Mouse (Mus musculus): ENCODE results near the gene B3gnt4.

B3gnt4 gene

GRCm38 (mm10) chr5:123510160-123510559, at the start of gene B3gnt4:
TSS of gene B3gnt4 (plus strand) at chr5:123510460.
- H3K4me3 ChIP-seq (replicated peaks; ENCODE audit: low read length), result peak within 1 kb of the TSS; percentile 84; the same call in 1 of the 2 replicates
- peaks cover 48% of the 10 kb centered on the region for H3K4me1 ChIP-seq (replicated peaks; ENCODE audit: low read depth, low read length)
- peaks cover 43% of the 10 kb centered on the region for H3K27me3 ChIP-seq (ENCODE audit: insufficient read depth, low read length)
- no peak for TF ChIP-seq POU5F1 (IDR thresholded peaks at IDR 0.05; ENCODE audit: borderline replicate concordance, low read length)
- no peak for TF ChIP-seq CTCF (conservative IDR thresholded peaks at IDR 0.05; ENCODE audit: low read length)
- no peak for TF ChIP-seq NANOG (IDR thresholded peaks at IDR 0.05; ENCODE audit: borderline replicate concordance, low read length)
- H3K9me3 ChIP-seq (ENCODE audit: low read length), result no peaks in the 10 kb centered on the region
- peaks cover 39% of the 10 kb centered on the region for H3K36me3 ChIP-seq (ENCODE audit: insufficient read depth, low read length)

GRCm38 (mm10) chr5:123461420-123461819, 48.8 kb upstream of the B3gnt4 start:
- H3K36me3 ChIP-seq (ENCODE audit: insufficient read depth, low read length), result 0 out of 2 replicates have a peak, but pooled peaks cover 2% of the 10 kb centered on the region
- 0 out of 2 replicates have a peak, but pooled peaks cover 3% of the 10 kb centered on the region for H3K27me3 ChIP-seq (ENCODE audit: insufficient read depth, low read length)
- TF ChIP-seq POU5F1 (IDR thresholded peaks at IDR 0.05; ENCODE audit: borderline replicate concordance, low read length) (no peak), CTCF (conservative IDR thresholded peaks at IDR 0.05; ENCODE audit: low read length) (no peak), NANOG (IDR thresholded peaks at IDR 0.05; ENCODE audit: borderline replicate concordance, low read length) (no peak)
- H3K9me3 ChIP-seq (ENCODE audit: low read length), result no peaks in the 10 kb centered on the region
- no peaks in the 10 kb centered on the region for H3K4me1 ChIP-seq (replicated peaks; ENCODE audit: low read depth, low read length)
- H3K4me3 ChIP-seq (replicated peaks; ENCODE audit: low read length), result no peak overlapping the region

- TF ChIP-seq NANOG (IDR thresholded peaks at IDR 0.05; ENCODE audit: borderline replicate concordance, low read length) (no peak), CTCF (conservative IDR thresholded peaks at IDR 0.05; ENCODE audit: low read length) (no peak), POU5F1 (IDR thresholded peaks at IDR 0.05; ENCODE audit: borderline replicate concordance, low read length) (no peak)
- no peaks in the 10 kb centered on the region for H3K4me1 ChIP-seq (replicated peaks; ENCODE audit: low read depth, low read length)
- 0 out of 2 replicates have a peak, but pooled peaks cover 3% of the 10 kb centered on the region for H3K27me3 ChIP-seq (ENCODE audit: insufficient read depth, low read length)
- H3K4me3 ChIP-seq (replicated peaks; ENCODE audit: low read length), result no peak overlapping the region
- no peaks in the 10 kb centered on the region for H3K36me3 ChIP-seq (ENCODE audit: insufficient read depth, low read length)
- H3K9me3 ChIP-seq (ENCODE audit: low read length), result peaks cover 5% of the 10 kb centered on the region; the same call in 1 of the 2 replicates
Measured at GRCm38 (mm10) chr5:123464638-123465037, 45.6 kb upstream of the B3gnt4 start.

GRCm38 (mm10) chr5:123470784-123471400, 39.4 kb upstream of the B3gnt4 start:
- peaks cover 3% of the 10 kb centered on the region; the same call in 1 of the 2 replicates for H3K4me1 ChIP-seq (replicated peaks; ENCODE audit: low read depth, low read length)
- H3K9me3 ChIP-seq (ENCODE audit: low read length), result peaks cover 5% of the 10 kb centered on the region; the same call in 1 of the 2 replicates
- no peak overlapping the region for H3K4me3 ChIP-seq (replicated peaks; ENCODE audit: low read length)
- TF ChIP-seq NANOG (IDR thresholded peaks at IDR 0.05; ENCODE audit: borderline replicate concordance, low read length) (no peak), POU5F1 (IDR thresholded peaks at IDR 0.05; ENCODE audit: borderline replicate concordance, low read length) (no peak), CTCF (conservative IDR thresholded peaks at IDR 0.05; ENCODE audit: low read length) (no peak)
- H3K36me3 ChIP-seq (ENCODE audit: insufficient read depth, low read length), result no peaks in the 10 kb centered on the region
- 0 out of 2 replicates have a peak, but pooled peaks cover 3% of the 10 kb centered on the region for H3K27me3 ChIP-seq (ENCODE audit: insufficient read depth, low read length)

- H3K4me1 ChIP-seq (replicated peaks; ENCODE audit: low read depth, low read length), result peaks cover 3% of the 10 kb centered on the region; the same call in 1 of the 2 replicates
- H3K9me3 ChIP-seq (ENCODE audit: low read length), result no peaks in the 10 kb centered on the region
- H3K36me3 ChIP-seq (ENCODE audit: insufficient read depth, low read length), result no peaks in the 10 kb centered on the region
- TF ChIP-seq CTCF (conservative IDR thresholded peaks at IDR 0.05; ENCODE audit: low read length), result no peak
- no peak for TF ChIP-seq POU5F1 (IDR thresholded peaks at IDR 0.05; ENCODE audit: borderline replicate concordance, low read length)
- no peak for TF ChIP-seq NANOG (IDR thresholded peaks at IDR 0.05; ENCODE audit: borderline replicate concordance, low read length)
- no peaks in the 10 kb centered on the region for H3K27me3 ChIP-seq (ENCODE audit: insufficient read depth, low read length)
- no peak overlapping the region for H3K4me3 ChIP-seq (replicated peaks; ENCODE audit: low read length)
Measured at GRCm38 (mm10) chr5:123473817-123474216, 36.4 kb upstream of the B3gnt4 start.

GRCm38 (mm10) chr5:123487659-123488395, 22.4 kb upstream of the B3gnt4 start:
- no peaks in the 10 kb centered on the region for H3K36me3 ChIP-seq (ENCODE audit: insufficient read depth, low read length)
- TF ChIP-seq CTCF (conservative IDR thresholded peaks at IDR 0.05; ENCODE audit: low read length) (no peak), POU5F1 (IDR thresholded peaks at IDR 0.05; ENCODE audit: borderline replicate concordance, low read length) (no peak), NANOG (IDR thresholded peaks at IDR 0.05; ENCODE audit: borderline replicate concordance, low read length) (no peak)

GRCm38 (mm10) chr5:123489112-123489785, 21.0 kb upstream of the B3gnt4 start, which contains the start of the genes Lrrc43 and Il31:
TSS of gene Lrrc43 (plus strand) at chr5:123489305.
TSS of gene Il31 (minus strand) at chr5:123489489.
- no peaks in the 10 kb centered on the region for H3K36me3 ChIP-seq (ENCODE audit: insufficient read depth, low read length)
- TF ChIP-seq NANOG (IDR thresholded peaks at IDR 0.05; ENCODE audit: borderline replicate concordance, low read length) (no peak), POU5F1 (IDR thresholded peaks at IDR 0.05; ENCODE audit: borderline replicate concordance, low read length) (no peak), CTCF (conservative IDR thresholded peaks at IDR 0.05; ENCODE audit: low read length) (no peak)
- H3K4me1 ChIP-seq (replicated peaks; ENCODE audit: low read depth, low read length), result peaks cover 10% of the 10 kb centered on the region
- peaks cover 27% of the 10 kb centered on the region for H3K27me3 ChIP-seq (ENCODE audit: insufficient read depth, low read length)
- H3K9me3 ChIP-seq (ENCODE audit: low read length), result no peaks in the 10 kb centered on the region
- H3K4me3 ChIP-seq (replicated peaks; ENCODE audit: low read length), result no peak within 1 kb of the TSS

More at GRCm38 (mm10) chr5:123487659-123488395, 22.4 kb upstream of the B3gnt4 start:
- no peak overlapping the region for H3K4me3 ChIP-seq (replicated peaks; ENCODE audit: low read length)
- no peaks in the 10 kb centered on the region for H3K9me3 ChIP-seq (ENCODE audit: low read length)
- peaks cover 10% of the 10 kb centered on the region for H3K4me1 ChIP-seq (replicated peaks; ENCODE audit: low read depth, low read length)
- H3K27me3 ChIP-seq (ENCODE audit: insufficient read depth, low read length), result peaks cover 14% of the 10 kb centered on the region

GRCm38 (mm10) chr5:123489935-123490334, 20.3 kb upstream of the B3gnt4 start:
- Histone ChIP-seq H3K36me3 (ENCODE audit: insufficient read depth, low read length) (no peaks in the 10 kb centered on the region), H3K27me3 (ENCODE audit: insufficient read depth, low read length) (peaks cover 31% of the 10 kb centered on the region)
- TF ChIP-seq POU5F1 (IDR thresholded peaks at IDR 0.05; ENCODE audit: borderline replicate concordance, low read length) (no peak), NANOG (IDR thresholded peaks at IDR 0.05; ENCODE audit: borderline replicate concordance, low read length) (no peak), CTCF (conservative IDR thresholded peaks at IDR 0.05; ENCODE audit: low read length) (no peak)

More at GRCm38 (mm10) chr5:123489935-123490334, 20.3 kb upstream of the B3gnt4 start:
- Histone ChIP-seq H3K4me1 (replicated peaks; ENCODE audit: low read depth, low read length) (peaks cover 10% of the 10 kb centered on the region), H3K9me3 (ENCODE audit: low read length) (no peaks in the 10 kb centered on the region), H3K4me3 (replicated peaks; ENCODE audit: low read length) (no peak overlapping the region)
